Mouse (Mus musculus) limb, embryonic 12.5 days (tissue): ENCODE results near the gene Pamr1. TPM values are rescaled to one million over a fixed set of nuclear protein-coding genes. Genes with fewer than 3 reads are reported as not detected.

Experiments used
- ATAC-seq: fragments of 200-750 bp; cut with Nextera tagmentation; 2 replicates; pipeline ENCODE4 v1.8.0; 2017; ENCODE audit warnings: low read depth, moderate TSS enrichment; ENCODE audit not compliant: insufficient number of reproducible peaks, insufficient read depth, low FRiP score, low TSS enrichment
- H3K27ac ChIP-seq: fragments of 300-500 bp; sonication (generic); 2 replicates; pipeline ENCODE4 v1.5.1; 2016; ENCODE audit warnings: mild to moderate bottlenecking, moderate library complexity
- H3K27me3 ChIP-seq: fragments of 300-500 bp; sonication (generic); 2 replicates; pipeline ENCODE4 v1.6.1; 2016; ENCODE audit warnings: mild to moderate bottlenecking, moderate library complexity
- H3K36me3 ChIP-seq: fragments of 300-500 bp; sonication (generic); 2 replicates; pipeline ENCODE4 v1.6.1; 2016; ENCODE audit warnings: mild to moderate bottlenecking, moderate library complexity
- H3K4me1 ChIP-seq: fragments of 300-500 bp; sonication (generic); replicated peaks from 2 replicates; pipeline ENCODE4 v1.6.1; 2016
- H3K4me2 ChIP-seq: fragments of 300-500 bp; sonication (generic); 2 replicates; pipeline ENCODE4 v1.6.1; 2016; ENCODE audit warnings: mild to moderate bottlenecking, moderate library complexity
- H3K4me3 ChIP-seq: fragments of 300-500 bp; sonication (generic); replicated peaks from 2 replicates; pipeline ENCODE4 v1.5.1; 2016; ENCODE audit warnings: mild to moderate bottlenecking
- H3K9ac ChIP-seq: fragments of 300-500 bp; sonication (generic); replicated peaks from 2 replicates; pipeline ENCODE4 v1.6.1; 2016; ENCODE audit warnings: mild to moderate bottlenecking, moderate library complexity
- H3K9me3 ChIP-seq: fragments of 300-500 bp; sonication (generic); 2 replicates; pipeline ENCODE4 v1.6.1; 2016; ENCODE audit warnings: mild to moderate bottlenecking, moderate library complexity
- WGBS: fragments of 180-500 bp; shearing (Covaris S2); methylation state at CpG from one replicate; pipeline ENCODE4 v1.1.7; 2016; 5-methylcytosine and 5-hydroxymethylcytosine counted together
- polyA plus RNA-seq: library from polyadenylated mRNA; unstranded; fragments of >200 nt; fragmentation: Nextera tagmentation; extraction: Ambion mirVana; gene quantifications from 2 replicates; pipeline ENCODE4 v1.2.1, GENCODE M21; 2016

Gene Pamr1
- polyA plus RNA-seq, 1 experiment from 2014 or later: 18.8 TPM

- Histone ChIP-seq H3K4me2 (peak overlapping the region; percentile 68), H3K4me1 (peaks cover 37% of the 10 kb centered on the region), H3K4me3 (peak overlapping the region; percentile 42), H3K27me3 (peaks cover 25% of the 10 kb centered on the region), H3K9ac (peak overlapping the region; percentile 18; the same call in 1 of the 2 replicates), H3K27ac (no peak overlapping the region), H3K9me3 (no peaks in the 10 kb centered on the region), H3K36me3 (no peaks in the 10 kb centered on the region)
- WGBS: 27% methylated on average over 6 of the region's 6 CpGs
- ATAC-seq: no peak
Measured at GRCm38 (mm10) chr2:102550910-102551582, 1.2 kb downstream of the Pamr1 start.

- peaks cover 25% of the 10 kb centered on the region for H3K27me3 ChIP-seq
- H3K4me3 ChIP-seq: peak overlapping the region; percentile 3; the same call in 1 of the 2 replicates
- 33% methylated on average over 3 of the region's 3 CpGs for WGBS
- H3K9me3 ChIP-seq: no peaks in the 10 kb centered on the region
- H3K4me2 ChIP-seq: peak overlapping the region; percentile 68
- H3K4me1 ChIP-seq: peaks cover 37% of the 10 kb centered on the region
- H3K36me3 ChIP-seq: no peaks in the 10 kb centered on the region
- H3K9ac ChIP-seq: no peak overlapping the region
- no peak for ATAC-seq
- 0 out of 2 replicates have a peak overlapping the region, but pooled peaks have one; percentile 35 for H3K27ac ChIP-seq
Measured at GRCm38 (mm10) chr2:102551594-102551993, 1.8 kb downstream of the Pamr1 start.

GRCm38 (mm10) chr2:102552095-102552537 is 2.3 kb downstream of the Pamr1 start:
- Histone ChIP-seq H3K9ac (no peak overlapping the region), H3K27ac (0 out of 2 replicates have a peak overlapping the region, but pooled peaks have one; percentile 35), H3K27me3 (peaks cover 25% of the 10 kb centered on the region), H3K4me1 (peaks cover 37% of the 10 kb centered on the region), H3K36me3 (no peaks in the 10 kb centered on the region), H3K4me2 (peak overlapping the region; percentile 68), H3K4me3 (no peak overlapping the region), H3K9me3 (no peaks in the 10 kb centered on the region)
- no peak for ATAC-seq
- WGBS: 28% methylated on average over 5 of the region's 5 CpGs

- H3K9me3 ChIP-seq: no peaks in the 10 kb centered on the region
- no peak overlapping the region for H3K4me2 ChIP-seq
- no peak overlapping the region for H3K9ac ChIP-seq
- H3K4me1 ChIP-seq: peaks cover 7% of the 10 kb centered on the region
- no peaks in the 10 kb centered on the region for H3K27me3 ChIP-seq
- H3K36me3 ChIP-seq: no peaks in the 10 kb centered on the region
- H3K4me3 ChIP-seq: no peak overlapping the region
- 76% methylated on average over 4 of the region's 4 CpGs for WGBS
- H3K27ac ChIP-seq: no peak overlapping the region
- no peak for ATAC-seq
Measured at GRCm38 (mm10) chr2:102557085-102557484, 7.3 kb downstream of the Pamr1 start.

- no peaks in the 10 kb centered on the region for H3K9me3 ChIP-seq
- H3K27me3 ChIP-seq: no peaks in the 10 kb centered on the region
- no peaks in the 10 kb centered on the region for H3K4me1 ChIP-seq
- no peak overlapping the region for H3K9ac ChIP-seq
- no peak overlapping the region for H3K27ac ChIP-seq
- no peak overlapping the region for H3K4me3 ChIP-seq
- no peaks in the 10 kb centered on the region for H3K36me3 ChIP-seq
- no peak overlapping the region for H3K4me2 ChIP-seq
- 86% methylated on average over 12 of the region's 12 CpGs for WGBS
- ATAC-seq: no peak
Measured at GRCm38 (mm10) chr2:102558965-102559364, 9.2 kb downstream of the Pamr1 start.

GRCm38 (mm10) chr2:102563848-102564247 is 14.0 kb downstream of the Pamr1 start:
- no peaks in the 10 kb centered on the region for H3K27me3 ChIP-seq
- no peak overlapping the region for H3K4me2 ChIP-seq
- H3K4me1 ChIP-seq: no peaks in the 10 kb centered on the region
- 79% methylated on average over 1 of the region's 1 CpGs for WGBS
- H3K27ac ChIP-seq: no peak overlapping the region
- no peaks in the 10 kb centered on the region for H3K9me3 ChIP-seq
- ATAC-seq: no peak
- H3K36me3 ChIP-seq: no peaks in the 10 kb centered on the region
- no peak overlapping the region for H3K4me3 ChIP-seq
- H3K9ac ChIP-seq: no peak overlapping the region

- no peak for ATAC-seq
- Histone ChIP-seq H3K4me3 (no peak overlapping the region), H3K4me2 (no peak overlapping the region), H3K9me3 (no peaks in the 10 kb centered on the region), H3K4me1 (no peaks in the 10 kb centered on the region), H3K27ac (no peak overlapping the region), H3K27me3 (0 out of 2 replicates have a peak, but pooled peaks cover 5% of the 10 kb centered on the region), H3K9ac (no peak overlapping the region), H3K36me3 (no peaks in the 10 kb centered on the region)
- 80% methylated on average over 4 of the region's 4 CpGs for WGBS
Measured at GRCm38 (mm10) chr2:102579248-102579647, 29.4 kb downstream of the Pamr1 start.

- no peak for ATAC-seq
Measured at GRCm38 (mm10) chr2:102589977-102590376, 40.2 kb downstream of the Pamr1 start.

GRCm38 (mm10) chr2:102594535-102594934 is 44.7 kb downstream of the Pamr1 start:
- 86% methylated on average over 1 of the region's 1 CpGs for WGBS
- H3K4me1 ChIP-seq: peaks cover 9% of the 10 kb centered on the region
- no peak for ATAC-seq
- H3K27me3 ChIP-seq: peaks cover 6% of the 10 kb centered on the region; the same call in 1 of the 2 replicates
- no peak overlapping the region for H3K4me2 ChIP-seq
- no peak overlapping the region for H3K4me3 ChIP-seq
- H3K9ac ChIP-seq: no peak overlapping the region
- H3K36me3 ChIP-seq: no peaks in the 10 kb centered on the region
- H3K9me3 ChIP-seq: no peaks in the 10 kb centered on the region
- no peak overlapping the region for H3K27ac ChIP-seq

More at GRCm38 (mm10) chr2:102589977-102590376, 40.2 kb downstream of the Pamr1 start:
- Histone ChIP-seq H3K27me3 (no peaks in the 10 kb centered on the region; the same call in 1 of the 2 replicates), H3K27ac (no peak overlapping the region), H3K4me2 (no peak overlapping the region), H3K36me3 (no peaks in the 10 kb centered on the region), H3K9me3 (no peaks in the 10 kb centered on the region), H3K9ac (no peak overlapping the region), H3K4me3 (no peak overlapping the region), H3K4me1 (no peaks in the 10 kb centered on the region)
- WGBS: 39% methylated on average over 2 of the region's 2 CpGs

- 92% methylated on average over 10 of the region's 10 CpGs for WGBS
- no peaks in the 10 kb centered on the region for H3K36me3 ChIP-seq
- H3K9me3 ChIP-seq: no peaks in the 10 kb centered on the region
- H3K4me3 ChIP-seq: no peak overlapping the region
- no peak overlapping the region for H3K4me2 ChIP-seq
- ATAC-seq: no peak
- 0 out of 2 replicates have a peak, but pooled peaks cover 7% of the 10 kb centered on the region for H3K27me3 ChIP-seq
- peaks cover 12% of the 10 kb centered on the region for H3K4me1 ChIP-seq
- no peak overlapping the region for H3K27ac ChIP-seq
- no peak overlapping the region for H3K9ac ChIP-seq
Measured at GRCm38 (mm10) chr2:102595395-102596130, 45.8 kb downstream of the Pamr1 start.

GRCm38 (mm10) chr2:102598911-102599721 is 49.3 kb downstream of the Pamr1 start:
- no peak for ATAC-seq
- Histone ChIP-seq H3K27me3 (0 out of 2 replicates have a peak, but pooled peaks cover 7% of the 10 kb centered on the region), H3K4me1 (peaks cover 12% of the 10 kb centered on the region), H3K4me3 (no peak overlapping the region), H3K4me2 (no peak overlapping the region), H3K9ac (no peak overlapping the region; the same call in 1 of the 2 replicates), H3K36me3 (no peaks in the 10 kb centered on the region), H3K27ac (no peak overlapping the region), H3K9me3 (no peaks in the 10 kb centered on the region)
- WGBS: 25% methylated on average over 2 of the region's 2 CpGs
